Mouse (Mus musculus) cortical plate, adult 2 months (tissue): ENCODE data around the gene Csta1. TPM values are rescaled to one million over a fixed set of nuclear protein-coding genes. Genes with fewer than 3 reads are reported as not detected.
"Not testable (repeated sequence)": the region's sequence is repeated elsewhere in the genome, so short reads cannot be mapped to it uniquely, and the experiment has no call there.

Experiments used
- H3K27ac ChIP-seq: fragments of 200-500 bp; 2 replicates; pipeline ENCODE4 v1.5.1; 2012; ENCODE audit warnings: low read length, control low read depth, inconsistent platforms; ENCODE audit not compliant: insufficient read depth
- H3K4me1 ChIP-seq: fragments of 200-500 bp; 2 replicates; pipeline ENCODE4 v1.6.1; 2011; ENCODE audit warnings: low read length; ENCODE audit not compliant: control insufficient read depth, insufficient read depth
- H3K4me3 ChIP-seq: fragments of 200-500 bp; 2 replicates; pipeline ENCODE4 v1.5.1; 2011; ENCODE audit warnings: mild to moderate bottlenecking, low read length, control low read depth; ENCODE audit not compliant: insufficient read depth
- CTCF ChIP-seq: fragments of 200-500 bp; IDR thresholded peaks from 2 replicates; pipeline ENCODE4 v1.5.1; 2011; ENCODE audit warnings: mild to moderate bottlenecking, control low read depth, low read length; ENCODE audit not compliant: insufficient read depth; ENCODE audit errors: extremely low read depth
- POLR2A ChIP-seq: fragments of 200-500 bp; IDR thresholded peaks from 2 replicates; pipeline ENCODE4 v1.6.1; 2011; ENCODE audit warnings: mild to moderate bottlenecking, low read length, control low read depth; ENCODE audit not compliant: insufficient read depth; ENCODE audit errors: extremely low read depth
- polyA plus RNA-seq: library from polyadenylated mRNA; depleted of rRNA; stranded (reverse); fragments of >200 nt; gene quantifications from 2 replicates; pipeline ENCODE4 v1.2.3, GENCODE M21; 2012; rRNA removed

The Csta1 gene
- not detected in 2 replicates for polyA plus RNA-seq

GRCm38 (mm10) chr16:36131141-36131540 is at the start of gene Csta1:
Gene Csta1 (minus strand): TSS chr16:36131241.
- Histone ChIP-seq H3K27ac (no peak within 1 kb of the TSS), H3K4me3 (no peak within 1 kb of the TSS), H3K4me1 (no peaks in the 10 kb centered on the region)
- TF ChIP-seq CTCF (no peak), POLR2A (no peak)

GRCm38 (mm10) chr16:36179910-36180309 is 48.9 kb upstream of the Csta1 start:
- no peak for TF ChIP-seq CTCF
- TF ChIP-seq POLR2A = no peak
- H3K27ac ChIP-seq = no peak overlapping the region
- no peak overlapping the region for H3K4me3 ChIP-seq
- H3K4me1 ChIP-seq = no peaks in the 10 kb centered on the region

DNA sequence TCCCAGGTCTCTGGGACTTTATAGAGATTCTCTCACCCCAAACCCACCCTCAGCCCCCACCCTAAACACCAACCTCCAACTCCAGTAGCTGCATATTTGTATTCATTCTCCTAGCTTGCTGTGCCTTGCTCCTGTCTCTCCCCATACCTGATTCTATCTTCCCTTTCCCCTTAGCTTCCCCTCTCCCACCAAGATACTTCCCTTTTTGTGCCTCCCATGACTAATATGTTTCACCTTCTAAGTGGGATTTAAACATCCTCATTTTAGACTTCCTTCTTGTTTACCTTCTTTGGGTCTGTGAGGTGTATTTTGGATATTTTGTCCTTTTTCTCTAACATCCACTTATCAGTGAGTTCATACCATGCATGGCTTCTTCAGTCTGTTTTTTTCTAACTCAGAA is 45.1 kb upstream of the Csta1 start:
- TF ChIP-seq POLR2A (no peak), CTCF (no peak)
- Histone ChIP-seq H3K4me3 (no peak overlapping the region), H3K27ac (no peak overlapping the region), H3K4me1 (no peaks in the 10 kb centered on the region)

- H3K4me3 ChIP-seq, H3K27ac ChIP-seq: not testable (repeated sequence)
Measured at GRCm38 (mm10) chr16:36167841-36168240, 36.8 kb upstream of the Csta1 start.

DNA sequence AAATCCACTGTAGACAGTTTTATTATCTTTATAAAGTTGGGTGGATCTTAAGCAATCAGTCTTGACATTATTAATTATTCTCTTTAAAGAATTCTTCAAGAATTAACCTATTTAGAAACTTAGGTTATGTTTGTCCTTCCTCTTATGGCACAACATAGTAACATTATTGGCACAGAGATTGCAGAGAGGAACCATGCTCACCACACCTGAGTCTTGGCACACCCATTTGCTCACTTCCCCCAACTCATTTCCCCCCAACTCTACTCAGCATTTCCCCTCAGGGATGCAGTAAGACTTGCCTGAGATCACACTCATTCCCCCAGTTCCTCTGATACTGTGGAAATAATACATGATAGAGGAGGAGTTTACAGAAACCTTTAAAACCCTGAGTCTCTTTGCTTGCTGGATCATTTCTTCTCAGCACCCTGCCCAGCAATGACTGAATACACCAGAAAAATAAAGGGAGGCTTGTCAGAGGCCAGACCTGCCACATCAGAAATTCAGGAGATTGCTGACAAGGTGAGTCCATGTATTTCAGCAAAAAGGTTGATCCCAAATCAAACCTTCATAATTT is 25.4 kb upstream of the Csta1 start, which contains the start of gene Stfa2l1:
TSS of gene Stfa2l1 (plus strand) at position 410 of the 574 bp plus-strand sequence.
- H3K4me3 ChIP-seq = no peak within 1 kb of the TSS
- H3K4me1 ChIP-seq = no peaks in the 10 kb centered on the region
- no peak within 1 kb of the TSS for H3K27ac ChIP-seq
- TF ChIP-seq CTCF = no peak
- TF ChIP-seq POLR2A = no peak

More at GRCm38 (mm10) chr16:36167841-36168240, 36.8 kb upstream of the Csta1 start:
- H3K4me1 ChIP-seq = not testable (repeated sequence)

DNA sequence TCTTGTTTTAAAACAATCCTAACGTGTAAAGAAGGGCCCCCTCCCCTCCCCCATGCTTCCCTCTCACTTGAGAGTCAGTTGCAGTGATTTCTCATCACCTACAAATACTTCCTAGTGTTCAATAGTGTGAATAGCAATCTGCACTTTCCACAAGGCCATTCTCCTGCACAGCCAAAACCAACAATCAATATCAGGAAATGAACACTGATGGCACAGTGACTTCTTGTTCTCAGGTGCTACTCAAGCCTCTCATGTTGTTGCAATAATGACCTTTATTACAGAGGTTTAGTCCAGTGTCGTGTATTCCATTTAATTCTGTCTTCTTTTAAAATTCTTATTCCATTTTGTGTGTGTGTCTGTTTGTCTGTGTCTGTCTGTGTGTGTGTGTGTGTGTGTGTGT is 7.2 kb upstream of the Csta1 start:
- no peak overlapping the region for H3K4me3 ChIP-seq
- H3K4me1 ChIP-seq = no peaks in the 10 kb centered on the region
- TF ChIP-seq POLR2A (no peak), CTCF (no peak)
- H3K27ac ChIP-seq = no peak overlapping the region

GRCm38 (mm10) chr16:36128092-36128491 is 2.9 kb downstream of the Csta1 start:
- H3K4me3 ChIP-seq = no peak overlapping the region
- no peaks in the 10 kb centered on the region for H3K4me1 ChIP-seq
- TF ChIP-seq POLR2A (no peak), CTCF (no peak)
- H3K27ac ChIP-seq = no peak overlapping the region

DNA sequence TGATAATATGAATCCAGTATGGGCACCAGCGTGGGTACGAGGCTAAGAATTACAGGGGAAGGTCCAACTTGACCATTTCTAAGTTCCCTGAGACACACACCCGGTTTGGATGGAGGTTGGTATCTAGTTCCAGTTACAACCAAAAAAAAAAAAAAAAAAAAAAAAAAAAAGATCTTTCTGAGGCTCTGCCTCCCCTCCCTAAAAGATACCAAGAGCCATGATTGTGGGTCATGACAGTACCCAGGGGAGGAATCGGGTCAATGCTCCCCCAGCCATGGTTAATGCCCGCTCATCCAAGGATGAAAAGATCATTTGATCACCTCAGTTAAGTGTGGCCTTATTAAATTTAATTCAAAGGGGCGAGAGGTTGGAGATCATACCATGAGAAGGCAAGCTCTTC is 15.3 kb downstream of the Csta1 start:
- not testable (repeated sequence) for H3K4me3 ChIP-seq, H3K27ac ChIP-seq, H3K4me1 ChIP-seq

- not testable (repeated sequence) for H3K4me3 ChIP-seq, H3K4me1 ChIP-seq, H3K27ac ChIP-seq
Measured at GRCm38 (mm10) chr16:36111486-36111885, 19.6 kb downstream of the Csta1 start.

GRCm38 (mm10) chr16:36102211-36102610 is 28.8 kb downstream of the Csta1 start:
- H3K4me3 ChIP-seq = no peak overlapping the region

GRCm38 (mm10) chr16:36101526-36101925 is 29.5 kb downstream of the Csta1 start:
- Histone ChIP-seq H3K27ac (no peak overlapping the region), H3K4me1 (no peaks in the 10 kb centered on the region), H3K4me3 (no peak overlapping the region)
- TF ChIP-seq CTCF = no peak
- TF ChIP-seq POLR2A = no peak

More at GRCm38 (mm10) chr16:36102211-36102610, 28.8 kb downstream of the Csta1 start:
- H3K27ac ChIP-seq = no peak overlapping the region
- TF ChIP-seq POLR2A (no peak), CTCF (no peak)
- H3K4me1 ChIP-seq = no peaks in the 10 kb centered on the region

DNA sequence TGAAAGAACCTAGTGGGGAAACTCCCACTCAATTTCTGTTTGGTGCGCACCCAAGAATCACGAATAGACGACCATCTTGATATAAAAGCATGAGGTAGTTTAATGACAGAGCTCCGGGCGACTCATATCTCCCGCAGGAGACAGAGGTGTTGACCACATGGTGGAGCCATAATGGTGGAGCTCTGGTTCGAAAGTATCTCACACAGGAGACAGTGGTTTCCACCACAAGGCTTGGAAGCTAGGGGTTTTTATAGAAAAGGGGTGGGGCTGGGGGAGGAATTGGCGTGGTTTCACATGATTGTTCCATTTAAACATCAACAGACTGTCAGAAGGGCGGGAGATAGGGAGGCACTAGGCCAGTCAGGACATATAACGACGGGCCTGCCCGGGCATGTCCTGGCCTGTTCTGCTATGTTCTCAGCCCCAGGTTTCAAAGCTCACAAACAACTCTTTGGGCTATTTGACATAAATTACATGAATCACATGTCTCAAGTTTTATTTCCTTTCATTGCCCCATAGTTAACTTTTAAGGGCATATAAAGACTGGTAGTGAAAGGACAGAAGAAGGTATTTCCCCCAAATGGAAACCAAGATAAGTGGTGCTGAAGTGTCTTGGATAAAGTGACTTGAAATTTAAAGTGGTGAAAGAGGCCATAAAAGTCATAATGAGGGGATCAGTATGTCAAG is 33.1 kb downstream of the Csta1 start:
- not testable (repeated sequence) for H3K4me1 ChIP-seq, H3K27ac ChIP-seq, H3K4me3 ChIP-seq
